Mouse (Mus musculus) heart, postnatal 10 days (tissue): ENCODE measurements around the gene Smdt1. TPM values are rescaled to one million over a fixed set of nuclear protein-coding genes. Genes with fewer than 3 reads are reported as not detected.
"Not testable (repeated sequence)": the region's sequence is repeated elsewhere in the genome, so short reads cannot be mapped to it uniquely, and the experiment has no call there.

Experiments
- DNase-seq, 2 experiments: peaks; one replicate each; pipeline ENCODE4 v3.0.0; 2021
- intact Hi-C: fragments of 180-260 bp; cut with DNase I; formaldehyde crosslinking; loops from one replicate; pipeline ENCODE4 v1.15.1; 2025
- total RNA-seq, 2 experiments: library from RNA; stranded (reverse); gene quantifications; 2 replicates each; pipeline ENCODE4 v1.2.3; 2021

The Smdt1 gene
- total RNA-seq, 2 experiments from 2014 or later, result 195 to 202 TPM

GRCm38 (mm10) chr15:82364561-82364960 is 25.8 kb downstream of the Smdt1 start:
- DNase-seq, intact Hi-C loops: not testable (repeated sequence)

GRCm38 (mm10) chr15:82368146-82368545 is 29.4 kb downstream of the Smdt1 start:
- no peak for DNase-seq
- intact Hi-C loops, result no loop called here

- no peak for DNase-seq
Observed at GRCm38 (mm10) chr15:82368851-82369250, 30.1 kb downstream of the Smdt1 start.

GRCm38 (mm10) chr15:82372446-82372845 is 33.7 kb downstream of the Smdt1 start:
- intact Hi-C loops, result no loop called here
- no peak for DNase-seq

More at GRCm38 (mm10) chr15:82368851-82369250, 30.1 kb downstream of the Smdt1 start:
- intact Hi-C loops, result no loop called here

- DNase-seq, result no peak
- intact Hi-C loops, result no loop called here
Observed at GRCm38 (mm10) chr15:82372991-82373390, 34.2 kb downstream of the Smdt1 start.

- intact Hi-C loops, result no loop called here
- no peak for DNase-seq
Observed at GRCm38 (mm10) chr15:82374437-82374836, 35.7 kb downstream of the Smdt1 start.

- intact Hi-C loops, result loop anchor here (2.0 kb wide), 1 partner anchor 21 kb away; the partner anchor contains the start of gene Ndufa6
- no peak for DNase-seq
Observed at GRCm38 (mm10) chr15:82375855-82376254, 37.1 kb downstream of the Smdt1 start.

- peak; percentile 86 to 89 for DNase-seq
- intact Hi-C loops, result loop anchor here (2.0 kb wide), 1 partner anchor 22 kb away; the partner anchor contains the start of gene Ndufa6
Observed at GRCm38 (mm10) chr15:82376393-82377138, 37.8 kb downstream of the Smdt1 start.

GRCm38 (mm10) chr15:82377701-82378100 is 38.9 kb downstream of the Smdt1 start:
- intact Hi-C loops, result loop anchor here (2.0 kb wide), 1 partner anchor 23 kb away; the partner anchor contains the start of gene Ndufa6
- peak in 1 of 2 experiments; percentile 14 for DNase-seq

- peak in 1 of 2 experiments; percentile 39 for DNase-seq
- intact Hi-C loops, result no loop called here
Observed at GRCm38 (mm10) chr15:82378261-82379180, 39.8 kb downstream of the Smdt1 start.

- intact Hi-C loops, result no loop called here
Observed at GRCm38 (mm10) chr15:82379511-82379870, 40.7 kb downstream of the Smdt1 start.

GRCm38 (mm10) chr15:82379871-82380713 is 41.3 kb downstream of the Smdt1 start, which contains the start of gene Cyp2d22:
Cyp2d22 (minus strand) TSS chr15:82380260.
- peak; percentile 64 to 68 for DNase-seq
- intact Hi-C loops, result loop anchor here (2.0 kb wide), 1 partner anchor 37 kb away; no protein-coding TSS in a partner anchor

More at GRCm38 (mm10) chr15:82379511-82379870, 40.7 kb downstream of the Smdt1 start:
- no peak for DNase-seq

- intact Hi-C loops, result loop anchor here (2.0 kb wide), 1 partner anchor 36 kb away; no protein-coding TSS in a partner anchor
- no peak for DNase-seq
Observed at GRCm38 (mm10) chr15:82380714-82381062, 41.9 kb downstream of the Smdt1 start.

- DNase-seq, result no peak
- intact Hi-C loops, result no loop called here
Observed at GRCm38 (mm10) chr15:82382441-82382840, 43.7 kb downstream of the Smdt1 start.

- DNase-seq, result no peak
- intact Hi-C loops, result no loop called here
Observed at GRCm38 (mm10) chr15:82385729-82386128, 47.0 kb downstream of the Smdt1 start.

- intact Hi-C loops, DNase-seq: not testable (repeated sequence)
Observed at GRCm38 (mm10) chr15:82389916-82390315, 51.2 kb downstream of the Smdt1 start.

GRCm38 (mm10) chr15:82393922-82394321 is 55.2 kb downstream of the Smdt1 start, which contains the start of gene Cyp2d11:
Cyp2d11 (minus strand) TSS chr15:82394022.
- intact Hi-C loops, result not testable (repeated sequence)

GRCm38 (mm10) chr15:82395955-82396354 is 57.2 kb downstream of the Smdt1 start:
- intact Hi-C loops, DNase-seq: not testable (repeated sequence)

More at GRCm38 (mm10) chr15:82393922-82394321, 55.2 kb downstream of the Smdt1 start, which contains the start of gene Cyp2d11:
- not testable (repeated sequence) for DNase-seq
